Mouse (Mus musculus) heart, postnatal 0 days (tissue): ENCODE measurements at regions not wholly inside any gene's neighbourhood (a gene's known extent, or its start where the extent isn't known, plus 50 kb on each side); places are given as distances from the start of the nearest gene placed in this dataset.

Experiments used
- CTCF ChIP-seq: IDR thresholded peaks from 2 replicates; pipeline ENCODE4 v1.5.1; 2016; ENCODE audit warnings: antibody characterized with exemption, control low read depth, low read depth
- EP300 ChIP-seq: IDR thresholded peaks from 2 replicates; pipeline ENCODE4 v1.6.1; 2016; ENCODE audit warnings: antibody characterized with exemption, low read depth

GRCm38 (mm10) chr13:82361379-82361778 is 578.5 kb downstream of the Cetn3 start:
- no peak for TF ChIP-seq EP300
- TF ChIP-seq CTCF: no peak
